Comparison of ENCODE assay signal across 11 mouse cellular contexts in the genomic region with DNA sequence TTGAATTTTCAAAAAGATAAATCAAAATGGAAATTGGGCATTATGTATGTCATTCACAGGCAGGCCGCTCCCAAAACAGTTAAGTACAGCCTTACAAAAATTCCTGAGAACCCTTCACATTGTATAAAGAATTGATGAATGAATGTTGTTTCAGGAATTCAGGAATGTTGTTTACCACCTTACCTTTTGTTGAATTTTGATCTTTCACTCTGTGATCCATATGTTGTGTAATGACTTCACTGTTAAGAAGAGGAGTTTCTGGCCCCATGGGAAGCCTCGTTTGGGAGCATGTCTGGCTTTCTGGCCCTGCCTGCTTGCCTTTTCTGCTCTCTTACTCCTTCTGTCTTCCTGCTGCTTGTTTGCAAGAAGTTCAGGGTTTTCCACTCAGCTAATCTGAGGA.
"Had no signal": no experiment of that assay in that cellular context is flagged by ENCODE, and none has a peak within 500 bp of the region (broad histone marks: within the 10 kb centered on the region; RNA-seq: fewer than 3 reads in every experiment).

No protein-coding gene starts in this region.

- H3K4me3 ChIP-seq: limb, embryonic 13.5 days; midbrain, embryonic 12.5 days; neural tube, embryonic 13.5 days; stomach, embryonic 15.5 days had no signal

- H3K4me2 ChIP-seq: limb, embryonic 13.5 days; midbrain, embryonic 12.5 days; neural tube, embryonic 13.5 days; stomach, embryonic 15.5 days had no signal

- H3K27me3 ChIP-seq: limb, embryonic 13.5 days; midbrain, embryonic 12.5 days; neural tube, embryonic 13.5 days; stomach, embryonic 15.5 days had no signal

- H3K36me3 ChIP-seq: limb, embryonic 13.5 days; midbrain, embryonic 12.5 days; neural tube, embryonic 13.5 days; stomach, embryonic 15.5 days had no signal

- DNase-seq: kidney, postnatal 25 days; layer of hippocampus, postnatal 36 days; lung, adult 18-20 months; retina, postnatal 1 day; right cerebral cortex, postnatal 14 days had no signal

- H3K9me3 ChIP-seq: limb, embryonic 13.5 days; midbrain, embryonic 12.5 days; neural tube, embryonic 13.5 days; stomach, embryonic 15.5 days had no signal

- H3K27ac ChIP-seq: limb, embryonic 13.5 days; liver, embryonic 14.5 days; midbrain, embryonic 12.5 days; neural tube, embryonic 13.5 days; stomach, embryonic 15.5 days had no signal

- ATAC-seq: midbrain, embryonic 16.5 days had no signal

- H3K9ac ChIP-seq: limb, embryonic 13.5 days; liver, embryonic 14.5 days; midbrain, embryonic 12.5 days; neural tube, embryonic 13.5 days; stomach, embryonic 15.5 days had no signal
